Mouse (Mus musculus) urinary bladder, adult 2 months (tissue): ENCODE measurements around the gene Zfp462. TPM values are rescaled to one million over a fixed set of nuclear protein-coding genes. Genes with fewer than 3 reads are reported as not detected.

ENCODE experiments used
- DNase-seq: peaks from one replicate; pipeline ENCODE4 v3.0.0; 2022; ENCODE audit warnings: low spot score
- polyA plus RNA-seq: library from polyadenylated mRNA; depleted of rRNA; stranded (reverse); fragments of >200 nt; gene quantifications from 2 replicates; pipeline ENCODE4 v1.2.3, GENCODE M21; 2012

Gene Zfp462
- polyA plus RNA-seq, 1 experiment: 7.8 TPM

DNA sequence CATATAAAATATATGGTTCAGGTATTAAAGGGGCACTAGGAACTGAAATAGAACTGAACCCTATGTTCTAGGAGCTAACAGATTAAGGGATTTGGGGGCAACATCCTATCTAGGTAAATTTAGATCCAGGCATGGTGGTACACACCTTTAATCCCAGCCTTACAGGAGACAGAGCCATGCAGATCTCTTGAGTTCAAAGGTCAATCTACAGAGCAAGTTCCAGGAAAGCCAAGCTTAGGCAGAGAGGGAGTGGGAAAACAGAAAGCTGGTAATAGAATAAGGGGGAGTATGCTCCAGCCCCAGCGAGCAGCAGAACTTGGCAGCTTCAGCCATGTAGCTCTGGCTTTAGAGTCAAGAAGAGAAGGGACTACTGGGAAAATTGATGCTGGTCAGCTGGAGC is 50.4 kb downstream of the Zfp462 start:
- DNase-seq: no peak

DNA sequence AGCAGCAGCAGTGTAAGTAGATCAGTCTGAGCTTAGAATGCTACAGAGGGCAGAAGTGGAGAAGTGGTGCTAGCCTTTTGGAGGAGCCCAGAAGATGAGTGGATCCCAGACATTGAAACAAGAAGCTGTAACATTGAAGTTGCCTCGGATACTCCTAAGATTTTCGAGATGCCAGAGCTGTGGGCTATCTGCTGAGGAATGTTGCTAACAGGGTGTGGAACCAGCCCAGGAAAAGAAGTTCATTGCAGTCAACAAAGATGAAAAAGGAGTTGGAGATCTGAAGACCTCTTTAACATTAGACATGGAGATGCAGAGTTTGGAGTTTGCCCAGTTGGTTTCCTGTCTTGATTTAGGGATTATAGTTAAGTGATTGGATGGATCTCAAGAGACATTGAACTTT is 51.2 kb downstream of the Zfp462 start:
- no peak for DNase-seq

DNA sequence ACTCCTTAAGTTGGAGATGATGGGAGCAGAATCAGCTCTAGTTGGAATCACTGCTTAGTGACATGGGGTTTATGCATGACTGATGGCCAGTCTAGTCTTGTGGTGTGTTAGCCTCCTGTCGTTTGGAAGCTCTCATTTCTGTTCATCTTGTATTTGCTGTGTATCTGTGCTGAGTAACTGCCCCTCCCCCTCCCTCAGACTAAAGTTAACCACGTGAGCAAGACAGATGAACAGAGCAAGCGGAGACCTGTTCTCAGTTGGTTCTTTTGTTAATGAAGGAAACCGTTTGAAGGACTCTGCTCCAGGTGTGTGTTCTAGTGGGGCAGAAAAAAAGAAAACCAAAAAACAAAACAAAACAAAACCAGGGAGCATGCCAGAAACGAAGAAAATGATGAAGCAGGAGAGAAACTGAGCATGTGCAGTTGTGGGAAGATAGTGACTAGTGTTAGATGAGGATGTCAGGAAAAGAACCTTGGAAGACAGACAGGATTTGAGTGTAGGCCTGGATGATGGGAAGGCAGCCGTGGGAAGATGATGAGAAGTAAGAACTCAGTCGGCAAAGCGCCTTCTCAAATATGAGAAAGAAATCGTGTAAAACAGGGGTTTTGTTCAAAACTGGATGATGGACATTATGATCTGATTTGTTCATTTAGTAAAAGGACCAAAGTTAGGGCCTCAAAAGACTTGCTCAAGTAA is 53.4 kb downstream of the Zfp462 start:
- no peak for DNase-seq

DNA sequence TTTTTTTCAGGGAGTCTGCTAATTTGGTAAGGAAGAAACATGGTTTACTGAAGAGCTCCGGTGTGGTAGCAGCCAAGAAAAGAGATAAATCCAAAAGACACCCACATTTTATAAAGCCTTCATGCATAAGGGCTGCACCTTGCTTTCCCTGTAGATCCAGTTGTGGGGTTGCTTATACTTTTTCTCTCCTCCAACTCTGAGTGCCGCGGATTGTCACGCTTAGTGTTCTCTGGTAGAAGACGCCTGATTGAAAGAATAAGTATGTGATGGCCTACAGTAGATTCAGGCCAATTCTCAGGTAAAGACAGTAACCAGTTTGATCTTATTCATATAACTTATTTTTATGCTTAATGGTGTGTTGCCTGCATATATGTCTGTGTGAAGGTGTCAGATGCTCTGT is 54.7 kb downstream of the Zfp462 start:
- DNase-seq: no peak

DNA sequence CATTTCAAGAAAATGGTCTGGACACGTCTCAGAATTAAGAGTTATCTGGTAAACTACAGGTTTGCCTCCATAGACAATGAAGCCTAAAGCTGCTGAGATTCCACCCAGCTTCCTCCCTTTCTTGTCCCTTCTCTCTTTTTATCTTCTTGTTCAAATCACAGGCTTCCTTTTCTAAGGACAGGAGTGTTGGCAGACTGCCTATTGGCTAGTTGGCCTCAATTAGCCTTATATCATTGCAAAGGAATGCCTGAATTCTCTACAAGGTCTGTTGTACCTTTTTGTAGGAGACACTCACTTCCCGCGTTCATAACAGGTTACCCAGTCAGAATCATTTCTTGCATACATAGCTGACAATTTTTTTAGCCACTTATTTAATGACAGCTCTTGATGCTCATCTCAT is 56.5 kb downstream of the Zfp462 start:
- no peak for DNase-seq

DNA sequence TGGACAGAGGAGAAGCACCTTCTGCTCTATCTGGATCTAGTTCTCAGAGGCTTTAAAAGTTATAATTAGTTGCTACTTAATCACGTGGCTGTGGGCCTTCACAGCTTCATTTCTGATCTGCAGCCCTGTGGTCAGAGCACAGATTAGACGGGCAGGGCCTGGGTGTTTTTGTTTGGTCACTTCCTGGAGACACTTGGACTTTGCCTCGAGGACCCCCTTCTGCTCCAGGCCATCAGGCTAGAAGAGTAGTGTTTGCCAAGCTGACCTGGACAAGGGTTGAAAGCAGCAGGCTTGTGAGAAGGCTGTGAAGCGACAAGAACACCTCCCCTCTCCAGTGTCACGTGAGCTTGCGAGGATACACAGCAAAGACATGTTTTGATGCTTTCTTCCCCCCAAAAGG is 58.3 kb downstream of the Zfp462 start:
- no peak for DNase-seq

DNA sequence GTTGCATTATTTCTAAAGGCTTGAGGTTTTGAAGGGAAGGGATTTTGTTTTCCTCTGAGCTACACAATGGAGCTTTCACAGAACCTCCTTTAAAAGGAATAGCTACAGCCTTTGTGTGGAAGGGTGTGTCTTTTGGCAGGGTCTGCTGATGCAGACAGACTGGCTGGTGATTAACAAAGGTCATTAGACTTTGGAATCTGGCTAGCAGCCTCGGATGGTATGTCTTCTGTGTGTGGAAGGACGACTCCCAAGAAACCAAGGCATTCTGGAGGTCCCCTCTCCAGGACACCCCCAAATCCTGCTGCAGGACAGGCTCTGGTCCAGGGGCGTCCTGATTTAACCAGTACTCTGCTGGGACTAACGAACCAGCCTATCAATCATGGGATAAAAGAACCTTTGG is 60.2 kb downstream of the Zfp462 start:
- no peak for DNase-seq

DNA sequence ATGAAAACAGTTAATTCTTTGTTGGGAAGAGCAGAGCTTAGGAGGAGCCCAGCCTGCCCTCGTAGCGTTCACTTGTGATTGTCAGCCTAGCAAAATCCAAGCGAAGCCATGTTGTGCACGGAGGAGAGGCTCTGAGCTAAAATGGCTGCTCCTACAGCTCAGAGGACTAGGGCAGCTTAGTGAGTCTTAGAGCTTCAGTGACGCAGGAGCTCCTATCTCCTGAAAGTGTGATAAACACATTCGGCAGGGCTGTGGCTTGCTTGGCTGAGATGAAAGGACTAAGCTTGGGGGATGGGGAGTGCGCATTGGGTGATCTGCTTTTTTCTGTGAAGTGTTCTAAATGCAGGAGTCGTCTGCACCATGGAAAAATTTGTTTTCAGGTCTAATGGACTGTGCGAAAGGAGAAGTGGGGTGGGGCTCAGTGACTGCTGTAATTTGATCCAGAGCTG is 60.7 kb downstream of the Zfp462 start:
- no peak for DNase-seq

DNA sequence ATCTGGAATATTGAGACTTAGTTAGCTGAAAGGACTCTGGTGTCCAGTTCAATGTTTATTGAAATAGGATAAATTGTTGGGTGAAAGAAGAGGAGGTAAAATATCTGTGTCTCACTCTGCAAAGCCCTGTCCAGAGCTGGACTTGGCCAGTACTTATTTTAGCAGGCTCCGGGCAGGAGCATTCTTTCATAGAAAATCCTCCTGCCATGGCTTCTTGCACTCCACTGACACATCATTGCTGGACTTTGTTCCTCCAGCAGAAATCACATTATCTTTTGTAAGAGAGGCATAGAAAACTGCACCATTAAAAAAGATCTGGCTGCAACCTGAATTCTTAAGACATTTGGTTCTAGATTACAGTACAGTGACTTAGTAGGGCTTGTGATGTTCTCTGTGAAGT is 61.2 kb downstream of the Zfp462 start:
- DNase-seq: no peak

DNA sequence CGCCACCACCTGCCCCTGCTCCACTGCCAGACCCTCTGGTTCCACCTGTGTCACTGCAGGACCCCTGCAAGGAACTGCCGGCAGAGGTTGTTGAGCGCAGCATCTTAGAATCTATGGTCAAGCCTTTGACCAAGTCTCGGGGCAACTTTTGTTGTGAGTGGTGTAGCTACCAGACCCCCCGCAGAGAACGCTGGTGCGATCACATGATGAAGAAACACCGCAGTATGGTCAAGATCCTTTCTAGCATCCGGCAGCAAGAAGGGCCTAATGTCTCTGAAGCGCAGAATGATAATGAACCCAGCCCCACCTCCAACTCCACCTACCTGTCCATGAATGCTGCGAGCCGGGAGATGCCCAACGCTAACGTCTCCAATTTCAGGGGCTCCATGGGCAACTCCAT is 63.8 kb downstream of the Zfp462 start:
- DNase-seq: no peak

DNA sequence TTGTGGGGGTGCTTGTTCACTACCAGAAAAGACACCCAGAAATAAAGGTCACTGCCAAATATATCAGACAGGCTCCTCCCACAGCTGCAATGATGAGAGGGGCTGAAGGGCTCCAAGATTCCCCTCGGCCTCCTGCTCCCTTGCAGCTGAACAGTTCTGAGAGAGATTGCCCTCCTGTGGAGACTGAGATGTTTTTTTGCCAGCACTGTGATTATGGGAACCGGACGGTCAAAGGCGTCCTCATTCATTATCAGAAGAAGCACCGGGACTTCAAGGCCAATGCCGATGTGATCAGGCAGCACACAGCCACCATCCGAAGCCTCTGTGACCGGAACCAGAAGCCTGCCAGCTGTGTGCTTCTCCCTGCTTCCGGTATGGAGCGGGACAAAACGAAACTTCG is 66.5 kb downstream of the Zfp462 start:
- no peak for DNase-seq

DNA sequence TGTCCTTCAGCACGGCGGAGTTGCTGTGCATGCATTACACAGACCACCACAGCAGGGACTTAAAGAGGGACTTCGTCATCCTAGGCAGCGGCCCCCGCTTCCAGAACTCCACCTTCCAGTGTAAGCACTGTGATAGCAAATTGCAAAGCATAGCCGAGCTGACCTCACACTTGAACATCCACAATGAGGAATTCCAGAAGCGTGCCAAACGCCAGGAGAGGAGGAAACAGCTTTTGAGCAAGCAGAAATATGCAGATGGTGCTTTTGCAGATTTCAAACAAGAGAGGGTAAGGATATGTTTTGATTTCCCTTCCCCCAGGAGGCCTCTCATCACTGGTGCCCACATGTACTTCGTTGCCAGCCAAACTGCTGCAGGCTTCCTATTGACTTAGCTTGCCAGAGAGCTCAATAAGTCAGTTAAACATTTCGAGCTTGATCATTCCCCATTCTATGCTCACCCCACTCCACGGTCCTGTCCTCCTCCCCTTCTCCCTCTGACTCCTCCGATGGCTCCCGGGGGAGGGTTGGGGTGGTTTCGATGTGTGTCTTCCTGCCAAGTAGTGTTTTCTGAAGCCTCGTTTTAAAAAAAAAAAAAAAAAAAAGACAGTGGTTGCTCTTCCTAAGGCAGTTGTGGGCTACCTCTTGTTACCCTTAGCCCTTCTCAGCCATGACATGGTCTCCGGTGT is 68.9 kb downstream of the Zfp462 start:
- DNase-seq: no peak

DNA sequence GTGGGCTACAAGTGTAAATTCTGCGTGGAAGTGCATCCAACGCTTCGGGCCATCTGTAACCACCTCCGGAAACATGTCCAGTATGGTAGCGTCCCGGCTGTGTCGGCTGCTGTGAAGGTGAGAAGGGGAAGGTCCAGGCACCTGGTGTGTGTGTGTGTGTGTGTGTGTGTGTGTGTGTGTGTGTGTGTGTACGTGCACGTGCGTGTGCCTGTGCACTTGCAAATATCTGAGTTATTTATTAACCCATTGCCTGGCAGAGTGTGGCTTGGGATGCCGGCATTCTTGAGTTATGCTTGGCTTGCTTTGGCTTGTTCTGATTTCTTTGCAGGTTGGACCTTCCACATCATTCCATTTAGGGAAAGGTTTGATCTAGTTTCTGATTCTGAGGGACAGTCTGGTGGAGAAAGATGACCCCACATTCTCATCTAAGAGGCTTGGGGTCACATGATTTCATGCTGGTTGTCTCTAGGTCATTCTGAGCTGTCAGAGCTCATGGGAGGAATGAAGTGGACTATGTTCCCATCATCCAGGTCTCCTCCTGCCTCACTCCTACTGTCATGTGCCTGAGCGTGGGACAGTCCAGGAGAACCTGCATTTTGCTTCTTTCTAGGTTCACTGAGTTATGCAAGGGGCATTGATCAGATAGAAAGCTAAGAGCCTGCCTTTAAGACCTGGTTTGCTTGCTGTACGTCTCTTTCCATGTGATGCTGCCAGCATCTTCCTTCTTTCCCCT is 70.0 kb downstream of the Zfp462 start:
- no peak for DNase-seq

DNA sequence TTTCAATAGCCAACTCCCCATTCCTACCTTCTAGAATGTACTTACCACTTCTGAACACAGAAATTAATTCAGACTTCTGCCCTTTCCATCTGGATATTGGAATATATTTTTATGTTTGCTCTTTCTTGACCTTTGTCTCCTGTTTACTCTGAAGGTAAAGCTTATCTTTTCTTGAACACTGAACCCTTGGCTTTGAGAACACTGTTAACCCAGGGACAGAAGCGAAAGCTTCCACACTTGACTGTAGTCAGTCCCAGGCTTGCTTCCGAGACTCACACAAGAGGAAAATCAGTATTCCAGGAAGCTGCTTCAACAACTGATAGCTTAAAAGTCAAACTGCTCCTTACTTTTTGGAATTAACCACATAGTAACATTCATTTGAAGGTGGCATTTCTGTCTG is 70.7 kb downstream of the Zfp462 start:
- no peak for DNase-seq

DNA sequence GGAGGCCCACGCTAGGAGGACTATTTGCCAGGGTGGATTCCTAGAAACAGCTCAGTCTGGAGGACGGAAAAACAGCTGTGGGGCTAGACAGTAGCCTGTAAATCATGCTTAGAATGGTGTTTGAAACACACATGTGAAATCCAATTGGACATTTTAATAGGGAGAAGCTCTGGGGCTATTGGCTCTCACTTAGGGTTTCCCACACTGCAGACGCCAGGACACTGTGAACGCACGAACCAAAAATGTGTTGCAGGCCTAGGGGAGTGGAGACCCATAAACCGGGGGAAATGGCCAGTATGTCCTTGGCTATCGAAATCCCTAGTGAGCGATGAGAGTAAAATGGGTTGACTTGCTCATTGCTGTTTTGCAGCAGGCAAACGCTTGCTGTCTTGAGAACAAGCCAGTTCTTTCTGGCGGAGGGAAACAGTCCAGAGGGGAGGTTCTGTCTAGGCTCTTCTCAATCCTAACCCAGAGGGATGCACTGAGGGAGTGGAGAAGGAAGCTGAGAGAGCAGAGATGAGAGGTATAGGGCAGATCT is 81.3 kb downstream of the Zfp462 start:
- no peak for DNase-seq

DNA sequence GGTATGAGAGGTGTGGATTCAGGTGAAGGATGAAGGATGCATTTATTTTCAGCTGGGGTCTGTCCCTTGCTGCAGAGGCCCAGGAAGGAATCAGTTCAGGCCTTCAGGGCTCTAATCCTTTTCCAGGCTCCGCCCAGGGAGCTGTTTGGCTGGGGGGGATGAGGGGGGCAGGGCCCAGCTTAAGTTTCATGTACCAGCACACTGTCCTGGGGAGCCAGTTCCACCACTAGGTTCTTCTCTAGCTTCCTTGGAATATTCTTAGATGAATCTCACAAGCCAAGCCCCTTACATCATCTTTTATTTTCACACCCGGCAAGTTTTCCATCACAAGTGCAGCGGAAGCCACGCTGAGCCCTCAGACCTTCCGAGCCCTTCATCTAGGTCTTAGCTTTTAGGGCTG is 85.6 kb downstream of the Zfp462 start:
- no peak for DNase-seq

DNA sequence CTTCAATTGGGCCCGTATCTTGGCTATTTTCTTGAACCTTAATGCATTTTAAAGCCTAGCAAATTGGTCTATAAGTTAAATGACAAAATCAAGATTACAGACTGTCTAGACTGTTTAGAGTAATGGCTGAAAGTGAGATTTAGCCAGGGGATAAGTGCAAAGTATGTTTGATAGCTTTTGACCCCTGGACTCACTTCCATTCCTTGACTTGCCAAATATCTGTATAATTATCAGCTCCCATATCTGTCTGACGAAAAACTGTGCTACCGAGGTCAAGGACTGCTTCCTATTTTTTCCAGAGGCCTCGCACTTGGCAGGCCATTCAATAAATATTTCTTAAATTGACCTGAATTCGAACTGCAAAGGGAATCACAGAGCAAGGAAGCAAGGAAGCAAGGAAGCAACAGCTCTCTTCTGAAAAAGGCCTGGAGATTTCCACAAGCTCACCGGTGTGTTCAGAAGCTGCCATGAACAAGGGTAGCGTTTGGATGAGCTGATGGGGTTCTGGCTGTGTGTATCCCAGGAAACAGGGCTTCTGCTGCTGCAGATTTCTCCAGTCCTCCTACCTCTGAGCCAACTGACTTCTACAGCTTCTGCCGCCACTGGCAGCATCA is 87.6 kb downstream of the Zfp462 start:
- DNase-seq: no peak

DNA sequence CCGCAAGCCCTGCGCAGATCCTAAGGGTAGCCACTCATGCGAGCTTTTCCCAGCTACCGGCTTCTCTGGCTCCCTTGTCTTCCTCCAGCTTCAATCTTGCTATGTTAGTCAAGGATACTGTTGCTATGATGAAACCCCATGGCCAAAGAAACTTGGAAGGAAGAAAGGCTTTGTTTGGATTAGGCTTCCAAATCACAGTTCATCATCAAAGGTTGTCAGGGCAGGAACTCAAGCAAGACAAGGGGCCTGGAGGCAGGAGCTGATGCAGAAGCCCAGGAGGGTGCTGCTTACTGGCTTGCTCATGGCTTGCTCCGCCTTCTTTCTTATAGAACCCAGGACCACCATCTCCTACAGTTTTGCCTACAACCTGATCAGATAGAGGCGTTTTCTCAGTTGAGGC is 88.6 kb downstream of the Zfp462 start:
- DNase-seq: no peak

DNA sequence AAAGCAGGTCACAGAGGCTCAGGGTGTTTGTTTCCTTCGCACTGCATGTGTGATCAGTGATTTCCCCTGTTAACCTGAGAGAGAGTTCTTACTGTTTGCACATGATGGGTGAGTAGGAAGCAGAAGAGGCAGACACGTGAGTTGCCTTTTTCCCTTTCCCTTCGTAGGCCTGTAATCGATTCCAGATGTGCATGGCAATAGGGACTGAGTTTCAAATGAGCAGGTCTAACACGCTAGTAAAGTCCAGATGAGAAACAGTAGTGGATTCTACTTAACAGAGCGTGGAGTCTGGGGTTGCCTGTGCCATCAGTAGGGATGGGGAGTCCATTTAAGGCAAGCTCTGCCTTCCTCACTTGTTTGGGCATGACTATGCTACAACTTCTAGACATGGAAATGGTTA is 93.3 kb downstream of the Zfp462 start:
- DNase-seq: no peak

DNA sequence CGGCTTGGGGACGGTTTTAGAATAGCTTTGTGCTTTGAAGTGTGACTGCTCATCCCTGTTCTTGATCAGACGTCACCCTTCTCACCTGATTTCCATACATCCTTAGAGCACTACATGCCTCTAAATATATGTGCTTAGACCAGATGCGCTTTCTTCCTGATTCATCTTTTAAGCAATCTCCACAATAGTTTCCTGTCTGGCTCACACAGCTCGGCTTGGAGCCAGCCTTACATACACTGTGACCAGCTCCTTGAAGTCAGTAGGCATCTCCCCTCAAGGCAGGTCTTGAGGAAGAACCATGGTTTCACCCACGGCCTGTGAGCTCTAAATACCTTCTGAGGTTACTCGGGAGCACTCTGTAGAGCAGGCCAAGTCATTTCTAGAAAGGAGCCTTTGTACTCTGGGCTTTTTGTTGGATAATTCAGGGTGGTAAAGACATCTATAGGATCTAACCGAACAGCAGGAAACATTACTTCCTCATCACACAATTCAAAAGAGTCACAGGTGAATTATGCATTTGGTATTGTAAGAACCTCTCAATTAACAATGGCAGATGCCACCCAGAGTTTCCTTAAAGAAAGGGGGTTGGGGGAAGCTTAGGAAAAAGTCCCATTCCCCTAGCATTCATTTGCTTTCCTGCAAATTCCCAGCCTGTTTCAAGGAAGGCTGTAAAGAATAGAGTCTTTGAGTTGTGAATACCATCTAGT is 95.6 kb downstream of the Zfp462 start:
- no peak for DNase-seq

DNA sequence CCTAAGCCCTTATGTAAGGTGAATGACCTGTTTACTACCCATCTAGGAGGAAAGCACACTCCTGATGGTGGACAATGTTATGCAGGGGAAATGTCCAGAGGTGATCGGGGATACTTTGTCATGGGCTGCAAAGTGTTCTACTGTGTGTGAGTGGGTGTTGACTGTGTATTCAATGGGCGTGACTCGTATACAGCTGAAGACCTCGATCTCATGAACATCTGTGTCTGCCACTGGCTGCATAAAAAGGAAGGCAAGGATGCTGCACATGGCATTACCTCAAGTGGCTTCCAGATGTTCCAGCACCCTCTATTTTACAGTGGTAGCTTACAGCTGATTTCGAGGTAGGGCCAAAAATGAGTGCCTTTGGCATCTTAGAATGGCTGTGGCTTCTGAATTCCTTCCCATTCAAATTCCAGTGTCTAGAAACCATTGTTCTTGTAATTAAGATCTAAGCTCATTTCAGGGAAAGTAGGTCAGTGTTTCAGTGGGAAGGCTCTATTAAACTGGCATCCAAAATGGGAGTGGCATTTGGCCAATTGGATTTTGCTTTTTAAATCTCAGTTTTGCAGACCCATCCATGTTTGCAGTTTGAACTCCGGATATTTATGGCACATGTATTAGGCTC is 96.4 kb downstream of the Zfp462 start:
- DNase-seq: no peak
